Comparison of ENCODE assay signal across 9 mouse cellular contexts in genomic region chr5:115316968-115317644, GRCm38 (mm10). TPM values are rescaled to one million over a fixed set of nuclear protein-coding genes. Genes with fewer than 3 reads are reported as not detected.
DNase-seq lines count a peak whose midpoint lies in the region; ATAC-seq lines count a peak whose summit lies in the region.
"Had no signal": no experiment of that assay in that cellular context is flagged by ENCODE, and none has a peak within 500 bp of the region (broad histone marks: within the 10 kb centered on the region; RNA-seq: fewer than 3 reads in every experiment).

No protein-coding gene starts in this region.

- H3K27me3 ChIP-seq in hindbrain, embryonic 15.5 days: no peaks in the 10 kb centered on the region
- no peaks in the 10 kb centered on the region for H3K27me3 ChIP-seq in neural tube, embryonic 12.5 days (replicated peaks)

- WGBS in hindbrain, embryonic 15.5 days: 6% methylated on average over 14 of the region's 14 CpGs
- 3% methylated on average over 14 of the region's 14 CpGs for WGBS in neural tube, embryonic 12.5 days

- peak overlapping the region; percentile 52 for H3K27ac ChIP-seq in hindbrain, embryonic 15.5 days (replicated peaks)
- H3K27ac ChIP-seq in neural tube, embryonic 12.5 days: peak overlapping the region; percentile 78

- ATAC-seq in hindbrain, embryonic 15.5 days (ENCODE audit: low FRiP score, low read depth): no peak
- peak; percentile 45; the same call in 1 of the 2 replicates for ATAC-seq in neural tube, embryonic 12.5 days (ENCODE audit: low FRiP score, low read depth)

- H3K4me2 ChIP-seq in hindbrain, embryonic 15.5 days: peak overlapping the region; percentile 1
- H3K4me2 ChIP-seq in neural tube, embryonic 12.5 days (replicated peaks): peak overlapping the region; percentile 70

- H3K4me1 ChIP-seq in hindbrain, embryonic 15.5 days (replicated peaks): peaks cover 32% of the 10 kb centered on the region
- peaks cover 46% of the 10 kb centered on the region for H3K4me1 ChIP-seq in neural tube, embryonic 12.5 days

- peak; percentile 32 to 49 for DNase-seq in kidney, postnatal 4 days
- DNase-seq in kidney, postnatal 14 days: no peak
- peak; percentile 55 for DNase-seq in embryo, embryonic 10.5 days (ENCODE audit: low spot score)
- no peak for DNase-seq in cerebellum, adult 18-20 months
- no peak for DNase-seq in frontal cortex, postnatal 10 days (ENCODE audit: low spot score in 2 of 2)
- no peak for DNase-seq in urinary bladder, postnatal 4 days (ENCODE audit: low spot score in 2 of 2)
- DNase-seq: right cerebral cortex, postnatal 4 days had no signal

- no peak overlapping the region for H3K4me3 ChIP-seq in hindbrain, embryonic 15.5 days
- H3K4me3 ChIP-seq in neural tube, embryonic 12.5 days: no peak overlapping the region

- H3K9ac ChIP-seq in hindbrain, embryonic 15.5 days: 0 out of 2 replicates have a peak overlapping the region, but pooled peaks have one; percentile 14
- peak overlapping the region; percentile 33; the same call in 1 of the 2 replicates for H3K9ac ChIP-seq in neural tube, embryonic 12.5 days

- H3K36me3 ChIP-seq in hindbrain, embryonic 15.5 days: no peaks in the 10 kb centered on the region
- H3K36me3 ChIP-seq in neural tube, embryonic 12.5 days: no peaks in the 10 kb centered on the region

- no peaks in the 10 kb centered on the region for H3K9me3 ChIP-seq in hindbrain, embryonic 15.5 days
- H3K9me3 ChIP-seq in neural tube, embryonic 12.5 days: no peaks in the 10 kb centered on the region

RNA-seq across cellular contexts. Expression of gene Srsf9, which starts 9.9 kb away (rescaled TPM):
- 142 and 146 TPM in 2 replicates for polyA plus RNA-seq in hindbrain, embryonic 15.5 days (2015; fragmentation: Nextera tagmentation; extraction: Ambion mirVana)
- 314 and 343 TPM in 2 replicates for polyA plus RNA-seq in neural tube, embryonic 12.5 days (2016; fragmentation: Nextera tagmentation; extraction: Ambion mirVana)

RNA-seq across cellular contexts. Expression of gene Dynll1, which starts 16.3 kb away (rescaled TPM):
- 1,255 and 1,318 TPM in 2 replicates for polyA plus RNA-seq in hindbrain, embryonic 15.5 days (2015; fragmentation: Nextera tagmentation; extraction: Ambion mirVana)
- polyA plus RNA-seq in neural tube, embryonic 12.5 days (2016; fragmentation: Nextera tagmentation; extraction: Ambion mirVana): 1,356 and 1,433 TPM in 2 replicates

RNA-seq across cellular contexts. Expression of gene Gatc, which starts 23.9 kb away (rescaled TPM):
- polyA plus RNA-seq in hindbrain, embryonic 15.5 days (2015; fragmentation: Nextera tagmentation; extraction: Ambion mirVana): 32.3 and 45.2 TPM in 2 replicates
- 31.2 and 35.3 TPM in 2 replicates for polyA plus RNA-seq in neural tube, embryonic 12.5 days (2016; fragmentation: Nextera tagmentation; extraction: Ambion mirVana)

RNA-seq across cellular contexts. Expression of gene Triap1, which starts 23.9 kb away (rescaled TPM):
- 51.0 and 53.7 TPM in 2 replicates for polyA plus RNA-seq in hindbrain, embryonic 15.5 days (2015; fragmentation: Nextera tagmentation; extraction: Ambion mirVana)
- 52.2 and 54.8 TPM in 2 replicates for polyA plus RNA-seq in neural tube, embryonic 12.5 days (2016; fragmentation: Nextera tagmentation; extraction: Ambion mirVana)

RNA-seq across cellular contexts. Expression of gene Cox6a1, which starts 31.7 kb away (rescaled TPM):
- polyA plus RNA-seq in hindbrain, embryonic 15.5 days (2015; fragmentation: Nextera tagmentation; extraction: Ambion mirVana): 1,223 and 1,255 TPM in 2 replicates
- polyA plus RNA-seq in neural tube, embryonic 12.5 days (2016; fragmentation: Nextera tagmentation; extraction: Ambion mirVana): 884 and 947 TPM in 2 replicates

Comparison
In these comparisons a context has a peak if more than half of its experiments do, and no peak if none do; other contexts are left out.
1. DNase-seq: peak in kidney, postnatal 4 days (2 of 2) and embryo, embryonic 10.5 days (single experiment); none in kidney, postnatal 14 days (single experiment), cerebellum, adult 18-20 months (0 of 2), frontal cortex, postnatal 10 days (0 of 2) and urinary bladder, postnatal 4 days (0 of 2).